In the genomic region with DNA sequence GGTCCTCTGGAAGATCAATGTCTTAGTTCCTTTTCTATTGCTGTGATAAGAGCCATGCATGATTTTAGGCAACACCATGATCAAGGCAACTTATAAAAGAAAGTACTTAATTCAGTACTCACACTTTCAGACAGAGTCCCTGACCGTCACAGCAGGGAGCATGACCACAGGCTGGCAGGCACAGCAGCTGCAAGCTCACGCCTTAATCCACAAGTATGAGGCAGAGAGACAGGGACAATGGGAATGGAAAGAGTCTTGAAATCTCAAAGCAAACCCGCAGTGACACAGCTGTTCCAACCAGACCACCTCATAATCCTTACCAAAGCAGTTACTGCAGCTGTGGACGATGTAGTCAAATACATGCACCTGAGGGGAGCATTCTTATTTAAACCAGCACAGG, we compare ENCODE assay signal across 1 mouse cellular context.
TF ChIP-seq lines count a peak whose summit lies in the region.

No protein-coding gene starts in this region.

TF ChIP-seq in myocyte, 11 proteins besides CTCF, POLR2A, EP300 and RAD21 (continued from another document):
- TF ChIP-seq CEBPB (IDR thresholded peaks at IDR 0.05; ENCODE audit: insufficient read depth, poor library complexity, severe bottlenecking) = no peak
